Mouse (Mus musculus): ENCODE data around the gene Olfr943.

The Olfr943 gene

DNA sequence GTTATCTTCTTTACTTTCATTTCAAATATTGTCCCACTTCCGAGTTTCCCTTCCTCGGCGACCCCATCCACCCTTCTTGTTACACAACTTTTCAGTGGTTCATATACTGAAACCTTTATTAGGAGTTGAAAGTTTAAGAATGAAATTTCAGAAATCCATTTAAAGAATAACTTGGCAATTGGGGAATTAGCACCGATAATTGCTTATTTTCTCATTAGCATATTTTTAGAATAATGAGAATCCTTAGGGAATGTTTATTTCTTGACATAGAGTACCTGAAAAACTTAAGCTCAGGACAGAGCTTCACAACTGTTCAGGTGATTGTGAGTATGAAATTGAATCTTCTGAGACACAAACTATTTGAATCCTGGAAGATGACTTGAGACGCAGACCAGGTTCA is at the start of gene Olfr943:
TSS of gene Olfr943 (plus strand) at position 301 of the 400 bp plus-strand sequence.
- no peak for DNase-seq

DNA sequence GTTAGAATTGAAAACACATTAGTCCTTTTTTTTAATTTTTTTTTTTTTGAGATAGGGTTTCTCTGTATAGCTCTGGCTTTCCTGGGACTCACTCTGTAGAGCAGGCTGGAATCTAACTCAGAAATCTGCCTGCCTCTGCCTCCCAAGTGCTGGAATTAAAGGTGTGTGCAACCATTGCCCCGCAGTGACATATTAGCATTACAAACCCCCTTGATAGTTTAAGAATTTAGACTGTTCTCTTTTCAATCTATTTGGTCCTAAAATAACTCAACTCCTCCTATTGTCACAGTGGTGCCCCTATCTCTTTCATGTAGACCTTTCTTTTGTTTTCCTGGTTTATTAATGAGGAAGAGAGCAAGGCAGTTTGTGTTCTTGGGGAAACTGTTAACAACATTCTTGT is 38.8 kb upstream of the Olfr943 start:
- no peak for DNase-seq

DNA sequence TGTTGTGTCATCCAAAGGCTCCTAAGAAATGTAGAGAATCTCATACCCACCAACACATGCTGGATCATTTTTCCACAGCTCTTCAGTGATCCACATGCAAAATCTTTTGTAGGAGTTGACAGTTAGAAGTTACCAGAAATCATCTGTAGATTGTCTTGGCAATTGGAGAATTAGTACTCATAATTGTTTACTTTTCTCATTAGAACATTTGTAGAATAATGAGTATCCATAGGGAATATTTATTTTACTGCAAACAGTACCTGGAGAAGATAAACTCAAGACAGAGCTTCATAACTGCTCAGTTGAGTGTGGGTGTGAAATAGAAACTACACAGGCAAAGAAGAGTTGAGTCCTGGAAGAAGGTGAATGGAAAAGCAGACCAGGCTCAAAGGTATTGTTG is 38.3 kb upstream of the Olfr943 start, which contains the start of gene Olfr27:
TSS of gene Olfr27 (plus strand) at position 301 of the 400 bp plus-strand sequence.
- DNase-seq = no peak

DNA sequence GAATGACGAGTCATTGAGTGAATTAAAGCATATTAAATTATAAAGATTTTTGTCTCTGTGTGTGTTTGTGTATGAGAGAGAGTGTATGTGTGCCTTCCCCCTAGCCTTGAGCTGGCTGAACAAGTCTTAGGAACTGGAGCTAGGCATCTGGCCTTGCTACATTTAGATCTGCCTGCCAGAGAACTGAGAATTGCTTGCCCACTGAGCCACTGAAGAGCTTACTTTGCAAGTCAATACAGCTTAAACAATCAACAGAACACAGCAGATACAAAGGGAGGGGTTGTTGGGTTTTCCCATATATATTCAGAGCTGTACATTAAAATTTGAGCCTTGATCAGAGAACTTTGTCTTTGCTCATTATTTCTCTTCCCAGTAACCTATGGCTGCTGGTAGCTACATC is 13.7 kb upstream of the Olfr943 start:
- no peak for DNase-seq

DNA sequence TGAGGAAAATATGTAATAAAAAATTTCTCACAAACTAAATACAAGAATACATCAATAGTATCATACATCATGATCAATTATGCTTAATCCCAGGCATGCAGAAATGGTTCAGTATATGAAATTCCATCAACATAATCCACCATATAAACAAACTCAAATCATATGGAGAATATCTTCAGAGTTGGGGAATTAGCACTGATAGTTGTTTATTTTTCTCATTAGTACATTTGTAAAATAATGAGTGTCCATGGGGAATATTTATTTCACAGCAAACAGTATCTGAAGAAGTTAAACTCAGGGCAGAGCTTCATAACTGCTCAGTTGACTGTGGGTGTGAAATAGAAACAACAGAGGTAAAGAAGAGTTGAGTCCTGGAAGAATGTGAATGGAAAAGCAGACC is 35.5 kb downstream of the Olfr943 start, which contains the start of gene Olfr944:
TSS of gene Olfr944 (plus strand) at position 301 of the 400 bp plus-strand sequence.
- DNase-seq = no peak

All from kidney, adult 8-10 months (tissue).